Mouse (Mus musculus): ENCODE measurements at regions not wholly inside any gene's neighbourhood (a gene's known extent, or its start where the extent isn't known, plus 50 kb on each side); places are given as distances from the start of the nearest gene placed in this dataset.

- no peak for DNase-seq
- intact Hi-C loops (cut with DNase I): no loop called here
These were observed 621.8 kb downstream of the Kcnj2 start for GRCm38 (mm10) chr11:111687769-111688168.

GRCm38 (mm10) chr11:111688186-111688860 lies 622.4 kb downstream of the Kcnj2 start:
- DNase-seq: peak; percentile 11 to 18
- intact Hi-C loops (cut with DNase I): no loop called here

- intact Hi-C loops (cut with DNase I): no loop called here
- DNase-seq: no peak
These were observed 623.9 kb downstream of the Kcnj2 start for GRCm38 (mm10) chr11:111689899-111690298.

- no peak for DNase-seq
- intact Hi-C loops (cut with DNase I): no loop called here
These were observed 625.5 kb downstream of the Kcnj2 start for GRCm38 (mm10) chr11:111691512-111691911.

- DNase-seq: no peak
- intact Hi-C loops (cut with DNase I): no loop called here
These were observed 630.7 kb downstream of the Kcnj2 start for GRCm38 (mm10) chr11:111696668-111697067.

GRCm38 (mm10) chr11:111699862-111700261 lies 633.9 kb downstream of the Kcnj2 start:
- intact Hi-C loops (cut with DNase I): no loop called here
- no peak for DNase-seq

GRCm38 (mm10) chr11:111706882-111707281 lies 640.9 kb downstream of the Kcnj2 start:
- intact Hi-C loops (cut with DNase I): no loop called here
- no peak for DNase-seq

- intact Hi-C loops (cut with DNase I): no loop called here
These were observed 649.4 kb downstream of the Kcnj2 start for GRCm38 (mm10) chr11:111715401-111715800.

GRCm38 (mm10) chr11:111722276-111722675 lies 656.3 kb downstream of the Kcnj2 start:
- DNase-seq: no peak
- intact Hi-C loops (cut with DNase I): no loop called here

More at GRCm38 (mm10) chr11:111715401-111715800, 649.4 kb downstream of the Kcnj2 start:
- no peak for DNase-seq

- no peak for DNase-seq
- intact Hi-C loops (cut with DNase I): no loop called here
These were observed 662.2 kb downstream of the Kcnj2 start for GRCm38 (mm10) chr11:111728148-111728547.

GRCm38 (mm10) chr11:111732096-111732495 lies 666.1 kb downstream of the Kcnj2 start:
- intact Hi-C loops (cut with DNase I): no loop called here
- DNase-seq: no peak

- DNase-seq: no peak
- intact Hi-C loops (cut with DNase I): no loop called here
These were observed 669.5 kb downstream of the Kcnj2 start for GRCm38 (mm10) chr11:111735446-111735845.

- intact Hi-C loops (cut with DNase I): no loop called here
- DNase-seq: peak; percentile 55 to 64
These were observed 670.0 kb downstream of the Kcnj2 start for GRCm38 (mm10) chr11:111735961-111736360.

- DNase-seq: no peak
- intact Hi-C loops (cut with DNase I): no loop called here
These were observed 677.4 kb downstream of the Kcnj2 start for GRCm38 (mm10) chr11:111743356-111743755.

- intact Hi-C loops (cut with DNase I): no loop called here
- no peak for DNase-seq
These were observed 681.4 kb downstream of the Kcnj2 start for GRCm38 (mm10) chr11:111747262-111747946.

GRCm38 (mm10) chr11:111747947-111748322 lies 682.0 kb downstream of the Kcnj2 start:
- no peak for DNase-seq
- intact Hi-C loops (cut with DNase I): no loop called here

GRCm38 (mm10) chr11:111748496-111748895 lies 682.5 kb downstream of the Kcnj2 start:
- intact Hi-C loops (cut with DNase I): no loop called here
- DNase-seq: no peak

- DNase-seq: no peak
- intact Hi-C loops (cut with DNase I): no loop called here
These were observed 688.8 kb downstream of the Kcnj2 start for GRCm38 (mm10) chr11:111754735-111755134.

GRCm38 (mm10) chr11:111763081-111763480 lies 697.1 kb downstream of the Kcnj2 start:
- intact Hi-C loops (cut with DNase I): no loop called here
- DNase-seq: peak in 1 of 2 experiments; percentile 7

GRCm38 (mm10) chr11:111766371-111767011 lies 700.5 kb downstream of the Kcnj2 start:
- intact Hi-C loops (cut with DNase I): no loop called here
- DNase-seq: peak; percentile 6 to 14

GRCm38 (mm10) chr11:111767012-111767392 lies 701.0 kb downstream of the Kcnj2 start:
- no peak for DNase-seq
- intact Hi-C loops (cut with DNase I): no loop called here
